Mouse (Mus musculus): ENCODE data around the gene Ncbp3. TPM values are rescaled to one million over a fixed set of nuclear protein-coding genes. Genes with fewer than 3 reads are reported as not detected.

The Ncbp3 gene
- polyA plus RNA-seq, 1 experiment from 2014 or later = 13.5 TPM

- H3K4me1 ChIP-seq = peaks cover 28% of the 10 kb centered on the region
- no peaks in the 10 kb centered on the region for H3K9me3 ChIP-seq (replicated peaks)
- H3K4me2 ChIP-seq (replicated peaks) = no peak overlapping the region
- no peak for ATAC-seq (ENCODE audit: low FRiP score)
- H3K36me3 ChIP-seq = peaks cover 21% of the 10 kb centered on the region; the same call in 1 of the 2 replicates
- no peak overlapping the region for H3K27ac ChIP-seq
- no peak overlapping the region for H3K9ac ChIP-seq
- H3K27me3 ChIP-seq = no peaks in the 10 kb centered on the region
- no peak overlapping the region for H3K4me3 ChIP-seq
- WGBS = 93% methylated on average over 6 of the region's 6 CpGs
Measured at GRCm38 (mm10) chr11:73132999-73133398, 85.4 kb downstream of the Ncbp3 start.

GRCm38 (mm10) chr11:73134222-73134621, 86.6 kb downstream of the Ncbp3 start:
- Histone ChIP-seq H3K4me1 (peaks cover 28% of the 10 kb centered on the region), H3K9me3 (replicated peaks) (no peaks in the 10 kb centered on the region), H3K9ac (no peak overlapping the region), H3K36me3 (peaks cover 21% of the 10 kb centered on the region; the same call in 1 of the 2 replicates), H3K4me2 (replicated peaks) (no peak overlapping the region), H3K27me3 (no peaks in the 10 kb centered on the region), H3K27ac (no peak overlapping the region), H3K4me3 (no peak overlapping the region)
- ATAC-seq (ENCODE audit: low FRiP score) = no peak
- 94% methylated on average over 5 of the region's 5 CpGs for WGBS

- Histone ChIP-seq H3K4me2 (replicated peaks) (peak overlapping the region; percentile 82), H3K9ac (0 out of 2 replicates have a peak overlapping the region, but pooled peaks have one; percentile 77), H3K36me3 (peaks cover 21% of the 10 kb centered on the region; the same call in 1 of the 2 replicates), H3K4me1 (peaks cover 28% of the 10 kb centered on the region), H3K9me3 (replicated peaks) (no peaks in the 10 kb centered on the region), H3K27ac (no peak overlapping the region), H3K4me3 (peak overlapping the region; percentile 88), H3K27me3 (no peaks in the 10 kb centered on the region)
- WGBS = 96% methylated on average over 6 of the region's 6 CpGs
- ATAC-seq (ENCODE audit: low FRiP score) = no peak
Measured at GRCm38 (mm10) chr11:73136587-73136986, 89.0 kb downstream of the Ncbp3 start.

GRCm38 (mm10) chr11:73137116-73137515, 89.5 kb downstream of the Ncbp3 start:
- ATAC-seq (ENCODE audit: low FRiP score) = no peak
- Histone ChIP-seq H3K4me2 (replicated peaks) (peak overlapping the region; percentile 82), H3K9ac (peak overlapping the region; percentile 77; the same call in 1 of the 2 replicates), H3K27ac (no peak overlapping the region), H3K4me3 (peak overlapping the region; percentile 88), H3K9me3 (replicated peaks) (no peaks in the 10 kb centered on the region), H3K4me1 (peaks cover 28% of the 10 kb centered on the region), H3K36me3 (peaks cover 21% of the 10 kb centered on the region; the same call in 1 of the 2 replicates), H3K27me3 (no peaks in the 10 kb centered on the region)
- WGBS = 45% methylated on average over 11 of the region's 11 CpGs

- Histone ChIP-seq H3K27ac (no peak within 1 kb of the TSS), H3K4me3 (peak within 1 kb of the TSS; percentile 88), H3K36me3 (peaks cover 15% of the 10 kb centered on the region; the same call in 1 of the 2 replicates), H3K9me3 (replicated peaks) (no peaks in the 10 kb centered on the region), H3K27me3 (no peaks in the 10 kb centered on the region), H3K4me1 (peaks cover 28% of the 10 kb centered on the region), H3K4me2 (replicated peaks) (peak within 1 kb of the TSS; percentile 82), H3K9ac (peak within 1 kb of the TSS; percentile 77)
- peak; percentile 93 for ATAC-seq (ENCODE audit: low FRiP score)
- WGBS = under 1% methylated on average over 84 of the region's 84 CpGs
Measured at GRCm38 (mm10) chr11:73137591-73138501, 90.3 kb downstream of the Ncbp3 start, which contains the start of gene Haspin. TSS of gene Haspin (minus strand) at chr11:73138294.

Other genes starting within 250 kb of the Ncbp3 start
- gene Atp2a3, start 86.6 kb upstream of the Ncbp3 start, polyA plus RNA-seq (2016; fragmentation: Nextera tagmentation; extraction: Ambion mirVana) = 2.2 and 2.4 TPM in 2 replicates
- 0.81 and 1.2 TPM in 2 replicates for gene P2rx1, start 48.7 kb upstream of the Ncbp3 start, polyA plus RNA-seq (2016; fragmentation: Nextera tagmentation; extraction: Ambion mirVana)
- gene Camkk1, start 28.8 kb upstream of the Ncbp3 start, polyA plus RNA-seq (2016; fragmentation: Nextera tagmentation; extraction: Ambion mirVana) = 13.3 and 13.6 TPM in 2 replicates
- 0.30 and 0.35 TPM in 2 replicates for gene Itgae, start 42.8 kb downstream of the Ncbp3 start, polyA plus RNA-seq (2016; fragmentation: Nextera tagmentation; extraction: Ambion mirVana)
- gene Haspin, start 90.5 kb downstream of the Ncbp3 start, polyA plus RNA-seq (2016; fragmentation: Nextera tagmentation; extraction: Ambion mirVana) = 10.6 and 12.4 TPM in 2 replicates
- 0.31 and 0.43 TPM in 2 replicates for gene P2rx5, start 112.6 kb downstream of the Ncbp3 start, polyA plus RNA-seq (2016; fragmentation: Nextera tagmentation; extraction: Ambion mirVana)
- 110 and 111 TPM in 2 replicates for gene Emc6, start 129.3 kb downstream of the Ncbp3 start, polyA plus RNA-seq (2016; fragmentation: Nextera tagmentation; extraction: Ambion mirVana)
- 204 and 205 TPM in 2 replicates for gene Tax1bp3, start 129.3 kb downstream of the Ncbp3 start, polyA plus RNA-seq (2016; fragmentation: Nextera tagmentation; extraction: Ambion mirVana)
- 25.5 and 25.6 TPM in 2 replicates for gene Ctns, start 151.3 kb downstream of the Ncbp3 start, polyA plus RNA-seq (2016; fragmentation: Nextera tagmentation; extraction: Ambion mirVana)
- gene Shpk, start 151.7 kb downstream of the Ncbp3 start, polyA plus RNA-seq (2016; fragmentation: Nextera tagmentation; extraction: Ambion mirVana) = 2.4 TPM in 2 replicates
- gene Trpv1, start 186.5 kb downstream of the Ncbp3 start, polyA plus RNA-seq (2016; fragmentation: Nextera tagmentation; extraction: Ambion mirVana) = 0.14 TPM in 1 of 2 replicates, not detected in the other
- gene Trpv3, start 219.6 kb downstream of the Ncbp3 start, polyA plus RNA-seq (2016; fragmentation: Nextera tagmentation; extraction: Ambion mirVana) = 0.04 TPM in 1 of 2 replicates, not detected in the other

All from hindbrain, embryonic 12.5 days (tissue).